Mouse (Mus musculus) left cerebral cortex, postnatal 4 days (tissue): ENCODE results near the gene Papss2. TPM values are rescaled to one million over a fixed set of nuclear protein-coding genes. Genes with fewer than 3 reads are reported as not detected.
"Not testable (repeated sequence)": the region's sequence is repeated elsewhere in the genome, so short reads cannot be mapped to it uniquely, and the experiment has no call there.

ENCODE experiments used
- DNase-seq: peaks from one replicate; pipeline ENCODE4 v3.0.0-alpha.2; 2022
- intact Hi-C: fragments of 180-260 bp; cut with DNase I; formaldehyde crosslinking; loops from one replicate; pipeline ENCODE4 v1.15.1; 2025
- total RNA-seq, 2 experiments: library from RNA; stranded (reverse); gene quantifications; 2 replicates each; pipeline ENCODE4 v1.2.3; 2021

The Papss2 gene
- total RNA-seq, 2 experiments from 2014 or later, result 2.2 to 2.8 TPM

GRCm38 (mm10) chr19:32637357-32638275 lies 42.0 kb downstream of the Papss2 start:
- intact Hi-C loops, result no loop called here
- no peak for DNase-seq

GRCm38 (mm10) chr19:32638276-32638903 lies 42.8 kb downstream of the Papss2 start:
- intact Hi-C loops, result no loop called here
- DNase-seq, result no peak

- DNase-seq, result no peak
- intact Hi-C loops, result no loop called here
Measured at GRCm38 (mm10) chr19:32641535-32641934, 45.9 kb downstream of the Papss2 start.

- intact Hi-C loops, result no loop called here
- DNase-seq, result no peak
Measured at GRCm38 (mm10) chr19:32641995-32642394, 46.4 kb downstream of the Papss2 start.

GRCm38 (mm10) chr19:32643642-32644041 lies 48.1 kb downstream of the Papss2 start:
- intact Hi-C loops, result no loop called here
- DNase-seq, result no peak

GRCm38 (mm10) chr19:32645939-32646338 lies 50.3 kb downstream of the Papss2 start:
- no peak for DNase-seq
- intact Hi-C loops, result no loop called here

GRCm38 (mm10) chr19:32646382-32646781 lies 50.8 kb downstream of the Papss2 start:
- intact Hi-C loops, result no loop called here
- DNase-seq, result no peak

- no peak for DNase-seq
- intact Hi-C loops, result no loop called here
Measured at GRCm38 (mm10) chr19:32648019-32648571, 52.5 kb downstream of the Papss2 start.

GRCm38 (mm10) chr19:32651046-32651445 lies 55.5 kb downstream of the Papss2 start:
- no peak for DNase-seq
- intact Hi-C loops, result no loop called here

GRCm38 (mm10) chr19:32653122-32653521 lies 57.5 kb downstream of the Papss2 start:
- intact Hi-C loops, result no loop called here
- no peak for DNase-seq

- DNase-seq, result no peak
- intact Hi-C loops, result no loop called here
Measured at GRCm38 (mm10) chr19:32653630-32654362, 58.2 kb downstream of the Papss2 start.

- intact Hi-C loops, result no loop called here
- no peak for DNase-seq
Measured at GRCm38 (mm10) chr19:32659346-32659745, 63.8 kb downstream of the Papss2 start.

GRCm38 (mm10) chr19:32662936-32663335 lies 67.3 kb downstream of the Papss2 start:
- DNase-seq, result no peak
- intact Hi-C loops, result no loop called here

GRCm38 (mm10) chr19:32665243-32665642 lies 69.7 kb downstream of the Papss2 start:
- intact Hi-C loops, result no loop called here
- no peak for DNase-seq

- intact Hi-C loops, DNase-seq: not testable (repeated sequence)
Measured at GRCm38 (mm10) chr19:32667830-32668229, 72.2 kb downstream of the Papss2 start.

- intact Hi-C loops, result no loop called here
- DNase-seq, result no peak
Measured at GRCm38 (mm10) chr19:32675766-32676165, 80.2 kb downstream of the Papss2 start.

GRCm38 (mm10) chr19:32680894-32681293 lies 85.3 kb downstream of the Papss2 start:
- no peak for DNase-seq
- intact Hi-C loops, result loop anchor here (5.0 kb wide), 1 partner anchor 164 kb away; no protein-coding TSS in a partner anchor

GRCm38 (mm10) chr19:32683081-32683480 lies 87.5 kb downstream of the Papss2 start:
- intact Hi-C loops, result loop anchor here (5.0 kb wide), 1 partner anchor 166 kb away; no protein-coding TSS in a partner anchor
- DNase-seq, result no peak

- no peak for DNase-seq
Measured at GRCm38 (mm10) chr19:32687721-32688120, 92.1 kb downstream of the Papss2 start.

GRCm38 (mm10) chr19:32688227-32688626 lies 92.6 kb downstream of the Papss2 start:
- DNase-seq, intact Hi-C loops: not testable (repeated sequence)

More at GRCm38 (mm10) chr19:32687721-32688120, 92.1 kb downstream of the Papss2 start:
- intact Hi-C loops, result no loop called here

- intact Hi-C loops, result loop anchor here (5.0 kb wide), 2 partner anchors 192 to 717 kb away; no protein-coding TSS in a partner anchor
- DNase-seq, result no peak
Measured at GRCm38 (mm10) chr19:32689724-32690123, 94.1 kb downstream of the Papss2 start.
